Mouse (Mus musculus) thymus, postnatal 25 days (tissue): ENCODE measurements at regions not wholly inside any gene's neighbourhood (a gene's known extent, or its start where the extent isn't known, plus 50 kb on each side); places are given as distances from the start of the nearest gene placed in this dataset.
A peak's percentile ranks its signal among the peaks of the same experiment; 100 is the strongest.

Experiments used
- DNase-seq: peaks from one replicate; pipeline ENCODE4 v3.0.0; 2022

- no peak for DNase-seq
These were observed 150.7 kb upstream of the Ccn2 start for GRCm38 (mm10) chr10:24444572-24444971.

GRCm38 (mm10) chr10:24445036-24445435, 150.2 kb upstream of the Ccn2 start:
- DNase-seq, result no peak

- DNase-seq, result no peak
These were observed 149.1 kb upstream of the Ccn2 start for GRCm38 (mm10) chr10:24446168-24446567.

- DNase-seq, result no peak
These were observed 148.1 kb upstream of the Ccn2 start for GRCm38 (mm10) chr10:24447135-24447534.

GRCm38 (mm10) chr10:24448001-24448561, 147.2 kb upstream of the Ccn2 start:
- DNase-seq, result no peak

GRCm38 (mm10) chr10:24453507-24453906, 141.7 kb upstream of the Ccn2 start:
- DNase-seq, result no peak

- DNase-seq, result no peak
These were observed 136.6 kb upstream of the Ccn2 start for GRCm38 (mm10) chr10:24458667-24459066.

- DNase-seq, result no peak
These were observed 131.4 kb upstream of the Ccn2 start for GRCm38 (mm10) chr10:24463873-24464272.

- DNase-seq, result no peak
These were observed 130.9 kb upstream of the Ccn2 start for GRCm38 (mm10) chr10:24464377-24464776.

- no peak for DNase-seq
These were observed 125.5 kb upstream of the Ccn2 start for GRCm38 (mm10) chr10:24469741-24470140.

GRCm38 (mm10) chr10:24471521-24471920, 123.7 kb upstream of the Ccn2 start:
- DNase-seq, result no peak

- no peak for DNase-seq
These were observed 119.0 kb upstream of the Ccn2 start for GRCm38 (mm10) chr10:24476288-24476687.

GRCm38 (mm10) chr10:24478535-24478934, 116.7 kb upstream of the Ccn2 start:
- DNase-seq, result no peak

- DNase-seq, result no peak
These were observed 116.1 kb upstream of the Ccn2 start for GRCm38 (mm10) chr10:24479148-24479547.

- DNase-seq, result peak; percentile 29
These were observed 113.2 kb upstream of the Ccn2 start for GRCm38 (mm10) chr10:24481926-24482612.

GRCm38 (mm10) chr10:24483053-24483452, 112.2 kb upstream of the Ccn2 start:
- DNase-seq, result no peak

GRCm38 (mm10) chr10:24484101-24484660, 111.1 kb upstream of the Ccn2 start:
- no peak for DNase-seq

- no peak for DNase-seq
These were observed 109.8 kb upstream of the Ccn2 start for GRCm38 (mm10) chr10:24485461-24485860.

GRCm38 (mm10) chr10:24486224-24486623, 109.0 kb upstream of the Ccn2 start:
- DNase-seq, result no peak

GRCm38 (mm10) chr10:24487915-24488314, 107.3 kb upstream of the Ccn2 start:
- no peak for DNase-seq

GRCm38 (mm10) chr10:24490432-24490831, 104.8 kb upstream of the Ccn2 start:
- DNase-seq, result no peak

- no peak for DNase-seq
These were observed 103.4 kb upstream of the Ccn2 start for GRCm38 (mm10) chr10:24491848-24492247.

GRCm38 (mm10) chr10:24493392-24493791, 101.8 kb upstream of the Ccn2 start:
- no peak for DNase-seq

- DNase-seq, result no peak
These were observed 101.3 kb upstream of the Ccn2 start for GRCm38 (mm10) chr10:24493936-24494335.
